Mouse (Mus musculus): ENCODE data around the gene Pou2f2. TPM values are rescaled to one million over a fixed set of nuclear protein-coding genes. Genes with fewer than 3 reads are reported as not detected.

The Pou2f2 gene
- polyA plus RNA-seq, 1 experiment from 2014 or later: 24.1 TPM

GRCm38 (mm10) chr7:25133092-25134049 lies 46.2 kb downstream of the Pou2f2 start:
- peak; percentile 73 for ATAC-seq (ENCODE audit: low FRiP score)
- Histone ChIP-seq H3K9me3 (replicated peaks) (no peaks in the 10 kb centered on the region; the same call in 1 of the 2 replicates), H3K4me2 (peak overlapping the region; percentile 73), H3K36me3 (no peaks in the 10 kb centered on the region), H3K4me3 (replicated peaks) (peak overlapping the region; percentile 32), H3K27me3 (replicated peaks) (no peaks in the 10 kb centered on the region), H3K9ac (replicated peaks) (0 out of 2 replicates have a peak overlapping the region, but pooled peaks have one; percentile 38), H3K4me1 (peaks cover 33% of the 10 kb centered on the region), H3K27ac (replicated peaks) (peak overlapping the region; percentile 71)
- WGBS: 8% methylated on average over 37 of the region's 38 CpGs

- H3K9ac ChIP-seq (replicated peaks): 0 out of 2 replicates have a peak overlapping the region, but pooled peaks have one; percentile 10
- H3K4me1 ChIP-seq: peaks cover 33% of the 10 kb centered on the region
- 10% methylated on average over 25 of the region's 25 CpGs for WGBS
- H3K9me3 ChIP-seq (replicated peaks): no peaks in the 10 kb centered on the region; the same call in 1 of the 2 replicates
- no peak overlapping the region for H3K27ac ChIP-seq (replicated peaks)
- H3K27me3 ChIP-seq (replicated peaks): no peaks in the 10 kb centered on the region
- peak overlapping the region; percentile 73; the same call in 1 of the 2 replicates for H3K4me2 ChIP-seq
- H3K4me3 ChIP-seq (replicated peaks): no peak overlapping the region
- H3K36me3 ChIP-seq: no peaks in the 10 kb centered on the region
- no peak for ATAC-seq (ENCODE audit: low FRiP score)
Observed at GRCm38 (mm10) chr7:25132318-25132960, 47.1 kb downstream of the Pou2f2 start.

- no peak for ATAC-seq (ENCODE audit: low FRiP score)
- H3K4me3 ChIP-seq (replicated peaks): no peak overlapping the region
- peaks cover 33% of the 10 kb centered on the region for H3K4me1 ChIP-seq
- WGBS: 92% methylated on average over 11 of the region's 11 CpGs
- no peak overlapping the region for H3K27ac ChIP-seq (replicated peaks)
- H3K27me3 ChIP-seq (replicated peaks): no peaks in the 10 kb centered on the region
- no peaks in the 10 kb centered on the region for H3K36me3 ChIP-seq
- no peak overlapping the region for H3K9ac ChIP-seq (replicated peaks)
- H3K9me3 ChIP-seq (replicated peaks): no peaks in the 10 kb centered on the region; the same call in 1 of the 2 replicates
- H3K4me2 ChIP-seq: no peak overlapping the region
Observed at GRCm38 (mm10) chr7:25131247-25131646, 48.3 kb downstream of the Pou2f2 start.

GRCm38 (mm10) chr7:25130565-25130964 lies 49.0 kb downstream of the Pou2f2 start:
- Histone ChIP-seq H3K4me2 (no peak overlapping the region), H3K27ac (replicated peaks) (no peak overlapping the region), H3K36me3 (no peaks in the 10 kb centered on the region), H3K9me3 (replicated peaks) (no peaks in the 10 kb centered on the region; the same call in 1 of the 2 replicates), H3K27me3 (replicated peaks) (no peaks in the 10 kb centered on the region), H3K9ac (replicated peaks) (no peak overlapping the region), H3K4me1 (peaks cover 33% of the 10 kb centered on the region), H3K4me3 (replicated peaks) (no peak overlapping the region)
- no peak for ATAC-seq (ENCODE audit: low FRiP score)
- WGBS: 73% methylated on average over 11 of the region's 11 CpGs

GRCm38 (mm10) chr7:25129390-25129979 lies 50.0 kb downstream of the Pou2f2 start:
- Histone ChIP-seq H3K4me2 (no peak overlapping the region), H3K27ac (replicated peaks) (no peak overlapping the region), H3K27me3 (replicated peaks) (no peaks in the 10 kb centered on the region), H3K9me3 (replicated peaks) (no peaks in the 10 kb centered on the region), H3K4me1 (peaks cover 27% of the 10 kb centered on the region), H3K9ac (replicated peaks) (no peak overlapping the region), H3K4me3 (replicated peaks) (no peak overlapping the region), H3K36me3 (no peaks in the 10 kb centered on the region)
- ATAC-seq (ENCODE audit: low FRiP score): no peak
- 60% methylated on average over 13 of the region's 13 CpGs for WGBS

GRCm38 (mm10) chr7:25127971-25128370 lies 51.6 kb downstream of the Pou2f2 start:
- Histone ChIP-seq H3K4me2 (no peak overlapping the region), H3K4me3 (replicated peaks) (no peak overlapping the region), H3K27ac (replicated peaks) (no peak overlapping the region), H3K4me1 (peaks cover 12% of the 10 kb centered on the region), H3K36me3 (no peaks in the 10 kb centered on the region), H3K9me3 (replicated peaks) (no peaks in the 10 kb centered on the region), H3K27me3 (replicated peaks) (no peaks in the 10 kb centered on the region), H3K9ac (replicated peaks) (no peak overlapping the region)
- WGBS: 81% methylated on average over 9 of the region's 9 CpGs
- no peak for ATAC-seq (ENCODE audit: low FRiP score)

GRCm38 (mm10) chr7:25125716-25126281 lies 53.7 kb downstream of the Pou2f2 start:
- Histone ChIP-seq H3K9ac (replicated peaks) (no peak overlapping the region), H3K9me3 (replicated peaks) (no peaks in the 10 kb centered on the region), H3K4me2 (no peak overlapping the region), H3K36me3 (no peaks in the 10 kb centered on the region), H3K4me3 (replicated peaks) (no peak overlapping the region), H3K4me1 (0 out of 2 replicates have a peak, but pooled peaks cover 3% of the 10 kb centered on the region), H3K27ac (replicated peaks) (no peak overlapping the region), H3K27me3 (replicated peaks) (no peaks in the 10 kb centered on the region)
- WGBS: 81% methylated on average over 10 of the region's 10 CpGs
- no peak for ATAC-seq (ENCODE audit: low FRiP score)

- Histone ChIP-seq H3K9ac (replicated peaks) (no peak overlapping the region), H3K27me3 (replicated peaks) (no peaks in the 10 kb centered on the region), H3K4me1 (no peaks in the 10 kb centered on the region), H3K27ac (replicated peaks) (no peak overlapping the region), H3K9me3 (replicated peaks) (no peaks in the 10 kb centered on the region), H3K4me3 (replicated peaks) (no peak overlapping the region), H3K4me2 (no peak overlapping the region), H3K36me3 (no peaks in the 10 kb centered on the region)
- ATAC-seq (ENCODE audit: low FRiP score): no peak
- 75% methylated on average over 13 of the region's 13 CpGs for WGBS
Observed at GRCm38 (mm10) chr7:25121240-25121786, 58.2 kb downstream of the Pou2f2 start.

- peaks cover 3% of the 10 kb centered on the region; the same call in 1 of the 2 replicates for H3K36me3 ChIP-seq
- no peak for ATAC-seq (ENCODE audit: low FRiP score)
- H3K27ac ChIP-seq (replicated peaks): no peak overlapping the region
- no peak overlapping the region for H3K4me3 ChIP-seq (replicated peaks)
- no peaks in the 10 kb centered on the region for H3K27me3 ChIP-seq (replicated peaks)
- no peaks in the 10 kb centered on the region for H3K4me1 ChIP-seq
- WGBS: 73% methylated on average over 14 of the region's 25 CpGs
- H3K4me2 ChIP-seq: no peak overlapping the region
- no peaks in the 10 kb centered on the region for H3K9me3 ChIP-seq (replicated peaks)
- no peak overlapping the region for H3K9ac ChIP-seq (replicated peaks)
Observed at GRCm38 (mm10) chr7:25120061-25120834, 59.3 kb downstream of the Pou2f2 start.

GRCm38 (mm10) chr7:25112956-25113603 lies 66.4 kb downstream of the Pou2f2 start:
- Histone ChIP-seq H3K27ac (replicated peaks) (no peak overlapping the region), H3K36me3 (peaks cover 17% of the 10 kb centered on the region; the same call in 1 of the 2 replicates)
- 93% methylated on average over 16 of the region's 16 CpGs for WGBS

More at GRCm38 (mm10) chr7:25112956-25113603, 66.4 kb downstream of the Pou2f2 start:
- H3K9ac ChIP-seq (replicated peaks): no peak overlapping the region
- H3K27me3 ChIP-seq (replicated peaks): no peaks in the 10 kb centered on the region
- no peaks in the 10 kb centered on the region for H3K9me3 ChIP-seq (replicated peaks)
- no peak overlapping the region for H3K4me3 ChIP-seq (replicated peaks)
- no peak for ATAC-seq (ENCODE audit: low FRiP score)
- no peaks in the 10 kb centered on the region for H3K4me1 ChIP-seq
- no peak overlapping the region for H3K4me2 ChIP-seq

Measured in neural tube, embryonic 15.5 days (tissue).